Mouse (Mus musculus) CH12.LX (cell line): ENCODE data around the gene Pde3a. TPM values are rescaled to one million over a fixed set of nuclear protein-coding genes. Genes with fewer than 3 reads are reported as not detected.

ENCODE experiments used
- DNase-seq: peaks from one replicate; pipeline ENCODE4 v3.0.0-alpha.2; 2013; ENCODE audit errors: extremely low read depth
- H3K27ac ChIP-seq: 2 replicates; pipeline ENCODE4 v1.5.1; 2012; ENCODE audit warnings: low read depth, mild to moderate bottlenecking, control low read depth, moderate library complexity; ENCODE audit not compliant: insufficient read depth
- H3K27me3 ChIP-seq: replicated peaks from 2 replicates; pipeline ENCODE3; 2012; ENCODE audit warnings: inconsistent platforms
- H3K36me3 ChIP-seq, 2 experiments: replicated peaks in 1 of 2; 2 replicates each; pipeline versions ENCODE3 to v1.6.1; 2012; ENCODE audit warnings: inconsistent platforms in 1 of 2, low read length in 1 of 2, mild to moderate bottlenecking in 1 of 2, mixed read lengths in 1 of 2, moderate library complexity in 1 of 2; ENCODE audit not compliant: control insufficient read depth in 1 of 2, insufficient read depth in 1 of 2
- H3K4me1 ChIP-seq, 2 experiments: 2 replicates each; pipeline ENCODE4 v1.6.1; 2012; ENCODE audit warnings: inconsistent platforms in 1 of 2, moderate library complexity in 1 of 2; ENCODE audit not compliant: insufficient read depth in 2 of 2, control insufficient read depth in 1 of 2
- H3K4me2 ChIP-seq: 2 replicates; pipeline ENCODE4 v1.6.1; 2012; ENCODE audit warnings: low read depth, mild to moderate bottlenecking, control low read depth; ENCODE audit not compliant: poor library complexity, insufficient read depth, severe bottlenecking
- H3K4me3 ChIP-seq, 3 experiments: fragments of 150-350 bp in 1 of 3; sonication (generic) in 1 of 3; replicated peaks in 1 of 3; 2 replicates each; pipeline versions ENCODE3 to v1.5.1; 2011 to 2012; ENCODE audit warnings: low read depth in 2 of 3, low read length in 2 of 3, mild to moderate bottlenecking in 2 of 3, moderate library complexity in 2 of 3, control low read depth in 1 of 3, improper control_type of control experiment in 1 of 3, inconsistent platforms in 1 of 3, mixed read lengths in 1 of 3; ENCODE audit not compliant: poor library complexity in 1 of 3
- H3K79me2 ChIP-seq: replicated peaks from 2 replicates; pipeline ENCODE4 v1.6.1; 2012; ENCODE audit warnings: mild to moderate bottlenecking, moderate library complexity; ENCODE audit not compliant: control insufficient read depth, poor library complexity, insufficient read depth, severe bottlenecking; ENCODE audit errors: extremely low read depth
- H3K9ac ChIP-seq: 2 replicates; pipeline ENCODE4 v1.6.1; 2012; ENCODE audit warnings: low read depth, mild to moderate bottlenecking, control low read depth, moderate library complexity; ENCODE audit not compliant: insufficient read depth
- H3K9me3 ChIP-seq: replicated peaks from 2 replicates; pipeline ENCODE3; 2012; ENCODE audit warnings: low read length, inconsistent platforms, mixed read lengths
- CHD1 ChIP-seq: IDR thresholded peaks from 2 replicates; pipeline ENCODE4 v1.6.1; 2012; ENCODE audit warnings: low read depth, low read length, improper control_type of control experiment, inconsistent platforms
- CHD2 ChIP-seq: IDR thresholded peaks from 2 replicates; pipeline ENCODE4 v1.6.1; 2011; ENCODE audit warnings: low read length, improper control_type of control experiment
- JUND ChIP-seq: conservative IDR thresholded peaks from 2 replicates; pipeline ENCODE4 v1.6.1; 2011; ENCODE audit warnings: low read depth, low read length, improper control_type of control experiment
- KAT2A ChIP-seq: IDR thresholded peaks from 2 replicates; pipeline ENCODE4 v1.6.1; 2012; ENCODE audit warnings: low read length, improper control_type of control experiment, inconsistent platforms; ENCODE audit not compliant: insufficient replicate concordance
- MAZ ChIP-seq: IDR thresholded peaks from 2 replicates; pipeline ENCODE4 v1.6.1; 2012; ENCODE audit warnings: low read depth, mild to moderate bottlenecking, inconsistent platforms, low read length, improper control_type of control experiment, moderate library complexity
- MYC ChIP-seq: IDR thresholded peaks from 2 replicates; pipeline ENCODE4 v1.6.1; 2011; ENCODE audit warnings: low read depth, mild to moderate bottlenecking, improper control_type of control experiment, low read length
- NRF1 ChIP-seq: IDR thresholded peaks from 2 replicates; pipeline ENCODE4 v1.6.1; 2014; ENCODE audit warnings: low read depth, mild to moderate bottlenecking, inconsistent platforms, low read length, improper control_type of control experiment, moderate library complexity
- PAX5 ChIP-seq: IDR thresholded peaks from 2 replicates; pipeline ENCODE4 v1.6.1; 2012; ENCODE audit warnings: low read length, inconsistent platforms, mixed read lengths
- RCOR1 ChIP-seq: conservative IDR thresholded peaks from 2 replicates; pipeline ENCODE4 v1.6.1; 2012; ENCODE audit warnings: low read depth, mild to moderate bottlenecking, inconsistent platforms, low read length, improper control_type of control experiment
- SMC3 ChIP-seq: IDR thresholded peaks from 2 replicates; pipeline ENCODE4 v1.6.1; 2011; ENCODE audit warnings: low read depth, low read length, improper control_type of control experiment
- UBTF ChIP-seq: IDR thresholded peaks from 2 replicates; pipeline ENCODE4 v1.6.1; 2012; ENCODE audit warnings: low read depth, mild to moderate bottlenecking, inconsistent platforms, low read length, improper control_type of control experiment, moderate library complexity
- USF2 ChIP-seq: conservative IDR thresholded peaks from 2 replicates; pipeline ENCODE4 v1.6.1; 2011; ENCODE audit warnings: low read depth, low read length, improper control_type of control experiment
- ZNF384 ChIP-seq: IDR thresholded peaks from 2 replicates; pipeline ENCODE4 v1.6.1; 2012; ENCODE audit warnings: low read depth, low read length, improper control_type of control experiment, inconsistent platforms
- dilution Hi-C: fragments of 300-500 bp; cut with MboI; formaldehyde crosslinking; loops from 2 replicates; pipeline ENCODE4 v1.14.3; 2020; ENCODE audit warnings: low sequenced_read_pairs; ENCODE audit not compliant: extremely low pct_unique_long_range_greater_than_20kb, extremely low pct_ligation_motif_present
- in situ Hi-C: fragments of 300-500 bp; cut with MboI; formaldehyde crosslinking; loops from 3 replicates; pipeline ENCODE4 v1.14.3; 2019; ENCODE audit warnings: low sequenced_read_pairs, low pct_ligation_motif_present, low pct_unique_long_range_greater_than_20kb, mixed read lengths
- polyA plus RNA-seq: library from polyadenylated mRNA; unstranded; fragments of >175 nt; gene quantifications from 2 replicates; pipeline ENCODE4 v1.2.1, GENCODE M21; 2012; ENCODE audit warnings: low read depth; ENCODE audit not compliant: insufficient read length
- total RNA-seq, 2 experiments: library from RNA; depleted of rRNA; stranded (reverse); fragments of 300-350 nt in 1 of 2; fragments of >200 nt in 1 of 2; gene quantifications; 2 replicates each; pipeline ENCODE4 v1.2.3; 2012 to 2014

Gene Pde3a
- total and polyA plus RNA-seq, 3 experiments: under 0.01 to 0.04 (median 0.03) TPM

GRCm38 (mm10) chr6:141408758-141409157, 159.7 kb downstream of the Pde3a start:
- DNase-seq: no peak
- Histone ChIP-seq H3K4me2 (no peak overlapping the region), H3K4me1 (no peaks in the 10 kb centered on the region), H3K4me3 (no peak overlapping the region), H3K27me3 (no peaks in the 10 kb centered on the region), H3K9me3 (peaks cover 4% of the 10 kb centered on the region), H3K36me3 (no peaks in the 10 kb centered on the region), H3K27ac (no peak overlapping the region), H3K9ac (no peak overlapping the region), H3K79me2 (no peaks in the 10 kb centered on the region)
- dilution Hi-C loops: no loop called here
- TF ChIP-seq MAZ (no peak), RCOR1 (no peak), JUND (no peak), CHD1 (no peak), KAT2A (no peak), SMC3 (no peak), USF2 (no peak), PAX5 (no peak)
- in situ Hi-C loops: no loop called here

- H3K79me2 ChIP-seq: no peaks in the 10 kb centered on the region
- DNase-seq: no peak
- dilution Hi-C loops (no loop called here), in situ Hi-C loops (no loop called here)
- H3K4me2 ChIP-seq: no peak overlapping the region
- no peak overlapping the region for H3K9ac ChIP-seq
- no peak overlapping the region for H3K27ac ChIP-seq
- H3K4me3 ChIP-seq: no peak overlapping the region
- H3K36me3 ChIP-seq: no peaks in the 10 kb centered on the region
- no peaks in the 10 kb centered on the region for H3K4me1 ChIP-seq
- TF ChIP-seq UBTF (no peak), NRF1 (no peak), ZNF384 (no peak)
- H3K27me3 ChIP-seq: no peaks in the 10 kb centered on the region
- H3K9me3 ChIP-seq: peaks cover 4% of the 10 kb centered on the region
These were observed 161.8 kb downstream of the Pde3a start for GRCm38 (mm10) chr6:141410836-141411235.

GRCm38 (mm10) chr6:141425114-141425513, 176.0 kb downstream of the Pde3a start:
- dilution Hi-C loops: no loop called here
- Histone ChIP-seq H3K27ac (no peak overlapping the region), H3K9me3 (peaks cover 3% of the 10 kb centered on the region), H3K36me3 (no peaks in the 10 kb centered on the region), H3K4me1 (no peaks in the 10 kb centered on the region), H3K4me3 (no peak overlapping the region), H3K27me3 (no peaks in the 10 kb centered on the region), H3K79me2 (no peaks in the 10 kb centered on the region), H3K4me2 (no peak overlapping the region), H3K9ac (no peak overlapping the region)
- no peak for DNase-seq
- in situ Hi-C loops: loop anchor here (25.0 kb wide), 2 partner anchors 88 to 963 kb away; no protein-coding TSS in a partner anchor
- TF ChIP-seq RCOR1 (no peak), MYC (no peak), JUND (no peak), CHD2 (no peak)
